Mouse (Mus musculus) fibroblast of lung, adult 2 months (primary cell): ENCODE results near the gene Prss36.
"Not testable (repeated sequence)": the region's sequence is repeated elsewhere in the genome, so short reads cannot be mapped to it uniquely, and the experiment has no call there.

Experiments used
- DNase-seq: peaks from one replicate; pipeline ENCODE4 v3.0.0-alpha.2; 2011; ENCODE audit warnings: low read depth

Prss36 gene

DNA sequence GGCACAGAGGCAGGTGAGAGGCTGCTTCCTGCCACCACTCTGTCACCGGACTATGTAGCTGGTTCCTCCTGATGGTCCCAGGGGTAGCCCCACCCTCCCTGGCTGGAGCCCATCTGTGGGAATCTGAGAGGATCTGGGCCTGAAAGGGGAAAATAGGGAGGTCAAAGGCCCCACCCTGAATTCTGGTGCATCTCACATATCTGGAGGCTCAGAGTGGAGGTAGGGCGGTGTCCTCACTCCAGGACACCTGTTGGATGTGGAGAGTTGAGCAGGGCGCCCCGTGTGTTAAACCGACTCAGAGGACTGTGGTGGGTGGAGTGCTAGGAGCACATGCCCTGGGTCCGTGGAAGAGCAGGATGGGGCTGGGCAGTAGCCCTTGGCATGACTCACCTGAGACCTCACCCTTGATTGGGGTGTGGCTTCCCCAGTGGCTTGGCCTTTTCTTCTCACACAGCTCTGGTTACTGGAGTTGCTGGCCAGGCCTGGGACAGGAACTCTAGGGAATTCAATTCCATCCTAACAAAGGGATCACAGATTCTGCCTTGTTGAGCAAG, at the start of gene Prss36:
Gene Prss36 (minus strand): TSS at position 256 of the 554 bp plus-strand sequence.
- DNase-seq, result no peak

DNA sequence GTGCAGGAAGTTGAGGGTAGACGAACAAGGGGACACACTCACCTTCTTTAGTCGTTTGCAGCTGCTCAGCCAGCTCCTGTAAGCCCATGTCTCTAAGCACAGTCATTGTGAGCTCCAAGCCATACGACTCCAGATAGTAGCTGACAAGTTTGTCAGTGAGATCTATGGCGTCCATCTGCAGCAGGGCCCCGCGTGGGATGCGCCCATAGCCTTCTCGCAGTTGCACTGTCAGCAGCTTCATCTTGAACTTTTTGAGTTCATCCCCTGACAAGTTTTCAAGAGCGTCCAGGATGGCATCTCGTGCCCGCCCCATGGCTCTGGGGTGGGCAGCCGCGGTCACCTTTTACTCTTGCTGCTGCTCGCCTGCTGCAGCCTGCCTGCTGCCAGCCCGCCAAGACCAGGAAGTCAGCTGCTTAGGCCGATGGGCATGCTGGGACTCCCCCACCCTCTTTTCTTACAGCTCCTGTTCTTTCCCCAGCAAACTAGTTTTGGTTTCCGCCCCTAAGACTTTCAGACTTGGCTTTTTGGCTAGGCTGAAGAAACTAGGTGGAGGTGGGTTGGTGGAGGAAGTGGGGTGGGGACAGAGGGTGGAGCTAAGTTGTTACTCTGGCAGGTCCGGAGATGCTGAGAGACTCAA, 46.9 kb upstream of the Prss36 start, which contains the start of gene Pycard:
Gene Pycard (minus strand): TSS at position 527 of the 637 bp plus-strand sequence.
- DNase-seq, result no peak

DNA sequence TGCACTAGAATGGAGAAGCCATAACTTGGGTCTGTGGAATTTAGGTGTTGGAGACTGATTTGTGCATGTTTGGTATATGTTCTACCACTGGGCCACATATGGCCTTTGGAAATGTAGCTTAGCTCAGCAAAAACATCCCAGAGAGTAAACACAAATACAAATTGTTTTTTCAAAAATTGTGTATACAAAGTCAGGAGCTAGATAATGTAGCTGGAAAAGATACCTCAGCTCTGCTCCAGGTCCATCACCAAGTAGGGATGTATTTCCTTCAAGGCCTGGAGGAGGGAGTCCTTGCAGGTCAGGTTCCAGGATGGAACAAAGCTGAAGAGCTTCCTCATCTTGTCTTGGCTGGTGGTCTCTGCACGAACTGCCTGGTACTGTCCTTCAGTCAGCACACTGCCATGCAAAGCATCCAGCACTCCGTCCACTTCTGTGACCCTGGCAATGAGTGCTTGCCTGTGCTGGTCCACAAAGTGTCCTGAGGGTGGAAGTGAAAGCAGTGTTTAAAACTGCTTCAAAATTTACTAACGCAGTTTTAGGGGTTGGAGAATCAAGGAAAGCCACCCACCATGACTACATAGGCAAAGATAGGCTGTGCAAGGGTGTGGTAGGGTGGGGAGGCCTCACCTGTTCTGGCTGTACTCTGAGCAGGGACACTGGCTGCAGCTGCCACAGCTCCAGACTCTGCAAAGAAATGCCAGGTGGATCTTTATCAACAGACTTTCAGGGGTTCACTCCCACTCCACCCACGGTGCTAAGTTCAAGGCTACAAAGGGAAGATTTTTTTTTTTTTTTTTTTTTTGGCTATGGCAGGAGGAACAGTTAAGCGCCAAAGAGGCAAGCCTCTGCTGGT, 46.2 kb upstream of the Prss36 start:
- DNase-seq, result no peak

DNA sequence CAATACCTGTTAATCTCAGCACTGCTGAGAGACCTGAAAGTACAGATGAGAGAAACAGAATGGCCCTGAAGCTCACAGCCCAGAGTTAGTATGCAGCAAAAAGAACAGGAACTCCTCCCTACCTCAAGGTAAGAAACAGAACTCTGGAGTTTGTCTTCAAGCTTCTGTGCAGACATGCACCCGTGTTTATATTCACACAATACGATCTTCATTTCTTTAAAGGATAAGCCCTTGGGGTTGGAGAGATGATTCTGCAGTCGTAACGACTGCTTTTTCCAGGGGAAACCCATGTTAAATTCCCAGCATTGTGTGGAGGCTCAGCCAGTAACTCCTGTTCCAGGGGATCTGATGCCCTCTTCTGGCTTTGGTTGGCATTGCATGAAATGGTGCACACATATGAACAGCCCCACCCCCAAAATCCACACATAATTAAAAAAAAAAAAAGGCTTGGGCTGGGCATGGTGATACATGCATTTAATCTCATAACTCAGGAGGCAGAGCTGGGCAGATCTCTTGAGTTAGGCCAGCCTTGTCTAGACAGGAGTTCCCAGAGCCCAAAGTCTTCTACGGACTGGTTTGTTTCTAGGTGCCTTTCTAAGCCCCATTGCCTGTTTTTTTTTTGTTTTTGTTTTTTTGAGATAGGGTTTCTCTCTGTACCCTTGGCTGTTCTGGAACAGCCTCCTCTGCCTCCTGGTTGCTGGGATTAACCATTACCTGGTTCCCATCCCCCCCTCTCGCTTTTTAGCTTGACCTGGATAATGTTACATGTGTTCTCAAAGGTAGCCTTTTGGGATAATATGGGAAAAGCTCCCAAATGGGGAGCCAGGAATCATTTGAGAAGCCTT, 45.3 kb upstream of the Prss36 start:
- DNase-seq, result peak; percentile 40

DNA sequence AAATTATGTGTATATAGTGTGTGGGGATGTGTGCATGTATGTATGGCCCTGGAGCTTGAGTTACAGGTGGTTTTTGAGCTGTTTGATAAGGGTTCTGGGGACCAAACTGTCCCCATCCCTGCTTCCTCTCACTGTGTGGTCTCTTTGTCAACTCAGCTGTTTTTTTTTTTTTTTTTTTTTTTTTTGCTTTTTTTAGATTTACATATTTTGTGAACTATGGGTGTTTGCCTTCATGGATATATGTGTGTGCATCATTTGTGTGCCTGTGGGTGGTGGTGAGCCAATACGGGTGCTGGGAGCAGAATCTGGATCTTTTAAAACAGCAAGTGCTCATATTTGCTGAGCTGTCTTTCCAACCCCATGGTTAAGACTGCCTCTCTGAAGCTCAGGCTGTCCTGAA, 42.4 kb upstream of the Prss36 start:
- no peak for DNase-seq

- no peak for DNase-seq
These were observed 34.1 kb upstream of the Prss36 start for GRCm38 (mm10) chr7:127980606-127981005.

- no peak for DNase-seq
These were observed 32.3 kb upstream of the Prss36 start for GRCm38 (mm10) chr7:127978856-127979255.

DNA sequence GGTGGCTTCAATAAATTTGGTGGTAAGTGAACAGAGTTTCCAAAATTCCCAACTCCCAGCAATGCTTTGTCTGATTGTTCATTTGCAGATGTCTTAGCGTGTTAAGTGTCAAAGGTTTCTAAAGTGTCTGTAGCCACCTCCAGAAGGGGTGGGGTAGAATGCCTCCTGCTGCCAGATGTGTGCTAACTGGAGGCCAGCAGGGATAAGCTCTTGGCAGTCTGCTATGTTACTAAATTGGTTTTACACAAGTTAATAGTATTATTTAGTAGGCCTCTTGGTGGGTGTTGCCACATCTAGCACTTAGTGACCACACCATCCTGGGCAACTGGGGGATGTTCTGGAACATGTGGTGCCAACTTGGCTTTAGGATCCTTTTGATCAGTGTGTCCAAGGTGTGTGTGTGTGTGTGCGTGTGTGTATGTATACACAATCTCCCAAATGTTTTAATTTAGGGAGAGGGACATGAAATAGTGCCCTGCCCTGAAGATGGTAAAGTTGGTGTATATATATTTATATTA, 27.9 kb upstream of the Prss36 start:
- no peak for DNase-seq

DNA sequence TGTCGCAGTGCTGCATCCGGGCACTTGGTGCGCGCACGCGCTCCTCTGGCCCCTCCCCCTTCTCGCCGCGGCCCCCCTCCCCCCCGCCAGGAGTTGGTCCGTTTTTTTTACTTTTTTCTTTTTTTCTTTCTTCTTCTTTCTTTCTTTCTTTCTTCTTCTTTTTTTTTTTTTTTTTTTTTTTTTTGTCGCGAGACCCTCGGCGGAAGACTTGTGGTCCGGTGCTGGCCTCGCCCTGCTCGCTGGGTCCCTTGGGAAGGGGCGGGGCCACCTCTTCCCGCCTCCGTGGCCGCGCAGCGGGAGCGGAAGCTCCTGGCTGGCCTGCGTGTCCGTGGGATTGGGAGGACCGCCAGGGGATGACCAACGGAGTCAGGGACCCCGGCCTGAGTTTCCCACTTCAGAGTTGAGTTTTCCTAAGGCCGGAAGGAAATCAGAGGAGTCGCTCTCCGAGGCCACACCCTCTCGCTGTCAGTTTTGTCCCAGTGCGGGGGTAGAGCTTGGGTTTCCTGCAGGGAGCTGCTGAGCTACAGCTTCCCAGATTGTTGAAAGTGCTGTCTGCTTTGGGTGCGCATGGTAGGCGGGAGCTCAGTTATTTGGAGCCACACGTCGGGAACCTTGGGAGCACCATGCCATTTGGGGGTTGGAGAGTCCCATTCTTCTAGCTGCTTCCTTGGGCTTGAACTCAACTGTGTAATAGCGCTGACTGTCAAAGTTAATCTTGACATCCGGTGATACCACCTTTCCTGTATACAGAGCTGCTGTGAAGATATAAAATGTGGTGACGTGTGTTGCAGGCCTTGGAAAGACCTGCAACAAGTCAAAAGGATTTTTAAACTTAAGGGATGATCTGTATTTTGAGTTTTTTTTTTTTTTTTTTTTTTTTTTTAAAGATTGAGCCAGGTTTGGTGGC, 21.6 kb upstream of the Prss36 start:
- DNase-seq, result no peak

DNA sequence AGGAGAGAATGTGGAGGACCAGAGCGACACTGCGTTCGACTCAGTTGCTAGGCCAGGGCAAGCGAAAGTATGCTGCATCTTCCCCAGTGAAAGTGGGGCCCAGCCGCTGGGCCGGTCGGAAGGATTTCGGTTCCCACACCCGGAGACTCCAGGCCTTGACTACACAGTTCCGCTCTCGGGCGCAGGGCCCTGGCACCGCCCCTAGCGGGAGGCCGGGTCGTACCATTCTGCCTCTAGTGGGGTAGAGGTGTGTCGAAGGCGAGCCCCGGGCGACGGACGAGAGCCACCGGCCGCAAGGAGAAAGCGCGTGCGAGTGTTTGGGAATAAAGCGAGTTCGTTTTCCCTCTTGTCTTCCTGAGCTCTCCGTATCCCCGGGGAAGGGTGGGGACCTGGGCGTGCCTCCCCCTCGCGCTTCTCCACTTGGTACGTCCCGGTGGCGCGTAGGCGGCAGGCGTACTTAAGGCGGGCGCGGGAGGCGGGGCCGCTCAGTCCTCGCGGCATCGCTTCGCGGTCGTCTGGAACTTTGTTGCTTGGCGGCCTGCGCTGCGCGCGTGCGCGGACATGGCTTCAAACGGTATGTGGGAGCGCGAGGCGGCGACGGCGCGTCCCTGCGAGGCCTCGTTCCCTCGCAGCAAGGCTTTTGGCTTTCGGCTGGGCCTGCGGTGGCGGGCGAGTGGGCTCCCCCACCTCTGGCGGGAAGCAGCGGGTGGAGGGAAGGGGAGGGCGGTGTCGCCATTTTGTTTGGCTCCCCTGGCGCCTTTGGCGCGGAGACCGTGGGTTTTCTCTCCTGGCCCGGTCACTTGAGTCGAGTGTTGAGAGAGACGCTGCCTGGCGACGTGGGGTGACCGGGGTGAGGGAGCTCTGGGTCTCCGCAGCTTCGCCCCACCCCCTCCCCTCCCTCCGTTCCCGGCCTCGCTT, 20.7 kb upstream of the Prss36 start, which contains the start of gene Fus:
Gene Fus (plus strand): TSS at position 454 of the 918 bp plus-strand sequence.
- peak; percentile 64 for DNase-seq

DNA sequence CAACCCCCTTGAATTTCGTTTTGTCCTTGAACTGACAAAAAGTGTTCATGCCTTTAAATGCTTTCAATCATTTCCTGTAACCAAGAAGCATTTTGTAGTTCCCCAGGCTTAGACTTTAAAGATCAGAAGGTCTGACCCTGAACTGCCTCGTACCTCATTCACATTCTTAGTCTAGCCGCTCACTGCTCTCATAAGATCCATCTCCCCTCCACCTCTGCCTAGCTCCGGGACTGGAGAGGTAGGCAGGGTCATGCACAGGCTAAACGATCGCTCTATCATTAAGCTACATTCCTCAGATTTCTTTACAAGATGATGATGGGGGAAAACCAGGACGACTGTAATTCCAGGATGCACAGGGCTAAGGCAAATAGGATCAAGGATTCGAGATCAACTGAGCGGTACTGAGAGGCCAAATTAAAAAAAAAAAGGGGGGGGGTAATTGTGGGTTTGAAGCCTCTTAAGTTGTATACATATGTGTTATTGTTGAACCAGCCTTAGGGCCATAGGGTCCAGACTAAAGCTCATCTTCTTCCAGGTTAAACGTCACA, 19.9 kb upstream of the Prss36 start:
- DNase-seq, result no peak

DNA sequence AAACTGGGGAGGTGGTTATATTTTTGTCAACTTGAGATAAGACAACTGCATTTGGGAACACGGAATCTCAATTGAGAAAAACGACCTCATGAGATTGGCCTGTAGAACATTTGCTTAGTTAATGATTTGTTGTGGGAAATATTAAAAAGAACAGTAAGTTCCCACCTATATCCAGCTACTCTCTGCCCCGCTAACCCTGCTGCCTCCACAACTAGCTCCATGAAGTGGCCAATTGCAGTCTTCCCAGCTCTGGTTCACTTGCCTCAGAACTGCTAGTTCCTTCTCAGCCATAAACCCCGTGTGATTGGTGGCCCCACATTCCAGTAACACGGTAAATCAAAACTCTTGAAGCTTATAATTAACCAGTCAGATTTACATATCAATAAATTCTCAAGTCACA, 12.8 kb upstream of the Prss36 start:
- DNase-seq, result no peak

- DNase-seq, result no peak
These were observed 6.5 kb upstream of the Prss36 start for GRCm38 (mm10) chr7:127952864-127953581.

GRCm38 (mm10) chr7:127944614-127945013, 1.9 kb downstream of the Prss36 start:
- DNase-seq, result no peak

DNA sequence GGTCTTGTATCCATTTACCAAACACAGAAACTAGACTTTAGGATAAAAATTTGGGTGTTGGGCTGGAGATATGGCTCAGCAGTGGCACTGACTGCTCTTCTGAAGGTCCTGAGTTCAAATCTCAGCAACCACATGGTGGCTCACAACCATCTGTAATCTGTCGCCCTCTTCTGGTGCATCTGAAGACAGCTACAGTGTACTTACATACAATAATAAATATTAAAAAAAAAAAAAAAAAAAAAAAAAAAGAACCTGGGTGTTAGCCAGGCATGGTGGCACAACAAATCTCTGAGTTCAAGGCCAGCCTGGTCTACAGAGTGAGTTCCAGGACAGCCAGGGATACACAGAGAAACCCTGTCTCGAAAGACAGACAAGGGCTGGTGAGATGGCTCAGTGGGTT, 4.4 kb downstream of the Prss36 start:
- not testable (repeated sequence) for DNase-seq

DNA sequence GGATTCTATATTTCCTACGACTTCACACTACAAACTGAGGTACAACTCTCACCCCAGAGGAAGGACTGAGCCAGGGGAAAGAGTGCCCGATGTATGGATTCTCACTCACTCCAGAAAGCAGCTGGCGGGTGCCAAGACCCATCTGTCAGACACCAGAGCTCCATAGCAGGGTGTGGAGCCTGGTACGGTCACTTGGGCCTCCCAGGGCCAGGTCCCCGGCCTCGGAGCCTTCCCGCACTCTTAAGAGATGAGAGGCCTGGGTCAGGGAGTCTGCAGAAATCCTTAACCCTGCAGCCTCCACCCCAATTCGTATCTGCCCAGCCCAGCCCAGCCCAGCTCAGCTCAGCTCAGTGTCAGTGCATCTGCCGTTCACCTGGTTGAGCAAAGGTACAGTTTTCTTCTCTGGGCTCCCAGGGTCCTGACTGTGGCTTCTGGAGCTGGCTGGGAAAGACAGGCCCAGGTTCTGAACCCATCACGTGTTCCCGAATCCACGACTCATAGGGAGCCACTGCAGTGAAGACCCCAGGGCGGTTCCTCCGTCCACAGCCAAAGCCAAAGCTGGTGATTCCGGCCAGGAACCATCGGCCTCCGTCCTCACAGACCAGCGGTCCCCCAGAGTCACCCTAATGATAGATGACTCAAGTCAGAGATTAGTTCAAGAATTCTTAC, 10.2 kb downstream of the Prss36 start:
- no peak for DNase-seq

DNA sequence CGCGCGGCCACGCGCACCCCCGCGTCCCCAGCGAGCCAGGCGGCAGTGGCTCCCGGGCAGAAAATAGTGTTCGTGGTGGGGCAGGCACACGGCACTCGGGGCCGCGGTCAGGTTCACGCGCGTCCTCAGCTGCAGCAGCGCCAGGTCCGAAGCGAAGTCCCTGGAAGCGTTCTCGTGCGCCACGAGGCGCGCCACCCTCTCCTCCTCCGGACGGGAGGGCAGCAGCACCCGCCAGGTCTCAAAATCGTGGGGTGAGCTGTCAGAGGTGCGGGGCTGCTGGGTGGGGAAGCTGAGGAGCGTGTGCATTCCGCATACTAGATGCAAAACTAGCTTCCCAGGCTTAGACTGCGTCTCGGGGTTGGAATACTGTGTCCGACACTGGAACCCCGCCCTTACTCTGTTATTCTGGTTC, 10.8 kb downstream of the Prss36 start:
- no peak for DNase-seq
